Mouse (Mus musculus): Measurements from ENCODE around the gene Setd3. TPM values are rescaled to one million over a fixed set of nuclear protein-coding genes. Genes with fewer than 3 reads are reported as not detected.

Gene Setd3
- 100 to 1,000 TPM; 100 to 103 TPM for total RNA-seq (2021)
- long read RNA-seq, experiment 1, transcript Setd3-201 (13 exons, 2,755 nt): major isoform, 41 of 87 reads
- long read RNA-seq, experiment 1, partial matches to known transcripts: 1 of 87 reads
- long read RNA-seq, experiment 1, other reads (novel, unspliced or antisense): 43 of 87 reads
- long read RNA-seq, experiment 2, transcript Setd3-201 (13 exons, 2,755 nt): major isoform, 96 of 183 reads
- long read RNA-seq, experiment 2, transcript Setd3-205 (10 exons, 1,738 nt): minor isoform, 7 of 183 reads
- long read RNA-seq, experiment 2, partial matches to known transcripts: 9 of 183 reads
- long read RNA-seq, experiment 2, other reads (novel, unspliced or antisense): 71 of 183 reads

GRCm38 (mm10) chr12:108179246-108179320 lies at the start of gene Setd3:
Gene Setd3 (minus strand): TSS chr12:108179314.
- DNase-seq (ENCODE audit: low spot score in 2 of 2): no peak

DNA sequence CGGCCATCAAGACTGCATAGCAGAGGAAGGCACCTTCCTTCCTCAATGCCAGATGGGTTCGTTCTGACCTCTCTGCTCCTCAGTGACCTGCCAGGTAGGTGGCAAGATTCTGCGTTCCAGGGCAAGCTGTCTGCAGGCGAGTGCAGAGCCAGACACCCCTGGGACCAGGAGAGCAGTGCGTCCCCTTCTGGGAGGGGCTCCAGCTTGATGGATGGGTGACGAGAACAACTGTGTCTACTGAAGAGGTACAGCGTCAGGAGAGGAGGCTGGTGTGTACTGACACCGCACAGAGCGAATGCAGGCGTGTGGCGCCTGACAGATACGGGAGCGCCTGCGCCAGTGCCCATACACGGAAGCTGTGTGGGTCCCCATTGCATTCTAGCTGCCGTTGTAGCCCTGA lies 48.4 kb upstream of the Setd3 start:
- DNase-seq (ENCODE audit: low spot score in 2 of 2): no peak

DNA sequence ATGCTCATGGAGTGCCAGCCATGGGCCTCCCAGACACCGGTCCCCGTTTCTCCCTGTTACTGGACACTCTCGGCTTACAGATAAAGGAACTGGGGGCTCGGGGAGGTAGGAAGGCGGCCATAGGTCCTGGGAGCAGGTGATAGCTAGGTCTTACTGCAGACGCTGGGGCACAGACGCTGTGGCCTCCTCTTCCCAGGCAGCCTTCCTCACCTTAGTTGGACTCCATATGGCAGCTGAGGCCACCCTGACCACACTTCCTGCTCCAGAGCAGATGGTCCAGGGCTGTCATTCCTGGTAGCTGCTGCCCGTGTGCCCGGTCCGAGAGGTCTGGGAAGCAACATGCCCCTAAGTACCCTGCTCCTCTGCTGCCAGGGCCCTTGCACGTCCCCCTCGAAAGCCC lies 47.8 kb upstream of the Setd3 start:
- no peak for DNase-seq (ENCODE audit: low spot score in 2 of 2)

- DNase-seq (ENCODE audit: low spot score in 2 of 2): no peak
These were observed 47.1 kb upstream of the Setd3 start for GRCm38 (mm10) chr12:108226216-108226615.

GRCm38 (mm10) chr12:108225781-108226180 lies 46.7 kb upstream of the Setd3 start:
- no peak for DNase-seq (ENCODE audit: low spot score in 2 of 2)

DNA sequence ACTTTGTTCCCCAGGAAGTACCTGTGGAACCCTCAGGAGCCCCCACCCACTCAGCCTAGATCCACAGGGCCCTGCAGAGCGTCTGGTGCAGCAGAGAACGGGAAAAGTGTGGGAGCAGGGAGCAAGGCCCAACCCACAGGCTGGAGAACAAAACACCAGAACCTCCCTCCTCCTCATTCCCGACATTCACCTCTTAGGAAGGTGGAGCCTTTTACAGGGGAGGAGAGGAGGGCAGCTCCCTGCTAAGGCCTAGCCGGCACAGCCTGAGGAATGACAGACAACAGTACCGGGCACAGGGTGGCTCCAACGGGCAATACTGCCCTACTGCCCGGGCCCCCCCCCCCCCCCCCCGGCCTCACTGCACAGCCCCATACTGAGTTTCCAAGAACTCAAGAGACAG lies 44.2 kb upstream of the Setd3 start:
- no peak for DNase-seq (ENCODE audit: low spot score in 2 of 2)

DNA sequence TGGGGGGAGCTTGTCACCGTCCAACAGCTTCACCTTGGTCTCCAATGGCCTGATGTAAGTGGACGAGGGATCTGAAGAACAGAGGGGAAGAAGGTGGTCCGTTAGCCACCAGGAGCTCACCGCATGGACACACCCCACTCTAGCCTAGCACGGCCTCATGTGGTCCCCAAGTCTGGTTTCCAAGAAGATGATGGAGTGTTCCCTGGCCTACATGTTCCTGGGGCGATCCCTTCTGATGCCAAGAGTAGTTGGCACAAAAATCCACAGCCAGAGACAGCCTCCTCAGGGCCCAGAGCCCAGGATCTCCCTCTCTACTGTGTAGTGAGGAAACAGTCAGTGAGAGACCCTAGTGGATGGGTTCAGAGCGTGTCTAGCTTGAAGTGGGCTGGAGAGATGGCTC lies 42.6 kb upstream of the Setd3 start:
- DNase-seq (ENCODE audit: low spot score in 2 of 2): no peak

DNA sequence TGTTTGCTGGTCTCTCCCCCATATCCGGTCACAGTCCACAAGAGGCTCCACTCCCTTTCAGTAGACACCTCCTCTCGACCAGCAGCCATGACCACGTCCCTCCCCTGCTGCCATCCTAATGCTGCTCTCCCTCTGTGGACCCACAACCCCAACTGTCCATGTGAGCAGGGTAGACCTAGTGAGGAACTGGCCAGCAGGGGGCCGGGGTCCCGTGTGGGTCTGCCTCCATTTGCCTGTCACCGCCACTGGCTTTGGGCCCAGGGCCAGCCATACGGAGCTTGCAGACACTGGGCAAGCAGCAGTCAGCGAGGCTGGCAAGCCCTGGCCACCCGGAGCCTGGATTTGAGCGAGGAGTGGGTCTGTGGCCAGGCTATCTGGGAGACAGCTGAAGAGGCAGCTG lies 42.1 kb upstream of the Setd3 start:
- DNase-seq (ENCODE audit: low spot score in 2 of 2): no peak

DNA sequence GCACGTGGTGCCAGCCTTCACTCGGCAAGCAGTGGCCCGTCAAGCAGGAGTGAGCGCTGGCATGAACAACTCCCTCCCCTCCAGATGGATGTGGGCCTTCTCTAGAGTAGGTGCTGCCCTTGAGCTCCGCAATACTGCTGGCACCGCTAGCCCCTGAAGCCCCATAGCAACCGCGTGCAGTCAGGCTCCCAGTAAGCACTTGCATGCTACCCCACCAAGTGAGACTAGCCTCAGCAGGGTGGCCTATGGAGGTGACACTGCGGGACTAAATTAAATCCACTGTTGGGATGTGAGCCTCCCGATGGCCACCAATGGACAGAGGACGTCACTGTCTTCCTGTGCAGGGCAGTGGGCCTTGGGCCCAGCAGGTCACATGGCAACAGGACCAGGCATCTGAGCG lies 41.5 kb upstream of the Setd3 start:
- no peak for DNase-seq (ENCODE audit: low spot score in 2 of 2)

DNA sequence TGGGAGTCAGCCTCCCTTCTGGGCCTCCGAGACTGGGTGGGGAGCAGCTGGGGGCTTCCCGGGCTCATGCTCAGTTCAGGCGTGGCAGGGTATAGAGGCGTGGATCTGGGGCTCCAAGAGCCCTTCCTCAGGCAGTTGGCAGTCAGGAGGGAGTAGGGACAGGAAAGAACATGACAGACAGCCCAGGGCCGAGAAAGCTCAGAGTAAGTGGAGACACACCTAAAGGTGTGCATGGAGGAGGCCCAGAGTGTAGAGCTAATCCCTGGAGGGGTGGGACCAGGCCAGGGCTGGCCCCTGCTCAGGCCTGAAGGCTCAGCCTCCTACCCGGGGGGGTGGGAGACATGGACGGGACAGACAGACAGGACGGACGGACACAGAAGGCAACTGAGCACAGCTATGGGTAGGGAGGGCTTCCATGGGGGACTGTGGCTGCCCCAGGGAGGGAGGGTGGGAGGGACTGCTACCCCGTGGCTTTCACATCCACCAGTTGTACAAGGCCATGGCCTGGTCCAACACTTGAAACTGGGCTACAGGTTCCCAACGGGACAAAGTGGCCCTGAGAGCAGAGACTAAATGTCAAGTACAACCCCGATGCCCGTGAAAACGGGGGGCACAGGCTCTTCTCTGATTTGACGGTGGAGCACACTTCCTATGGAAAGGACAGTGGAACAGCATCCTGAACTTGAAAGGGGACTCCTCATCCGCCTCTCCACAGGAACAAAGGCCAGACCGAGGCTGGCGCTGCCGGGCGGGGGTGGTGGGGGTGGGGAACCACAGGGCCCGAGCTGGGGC lies 40.9 kb upstream of the Setd3 start:
- no peak for DNase-seq (ENCODE audit: low spot score in 2 of 2)

GRCm38 (mm10) chr12:108219163-108219562 lies 40.0 kb upstream of the Setd3 start:
- no peak for DNase-seq (ENCODE audit: low spot score in 2 of 2)

- no peak for DNase-seq (ENCODE audit: low spot score in 2 of 2)
These were observed 38.5 kb upstream of the Setd3 start for GRCm38 (mm10) chr12:108217572-108217971.

DNA sequence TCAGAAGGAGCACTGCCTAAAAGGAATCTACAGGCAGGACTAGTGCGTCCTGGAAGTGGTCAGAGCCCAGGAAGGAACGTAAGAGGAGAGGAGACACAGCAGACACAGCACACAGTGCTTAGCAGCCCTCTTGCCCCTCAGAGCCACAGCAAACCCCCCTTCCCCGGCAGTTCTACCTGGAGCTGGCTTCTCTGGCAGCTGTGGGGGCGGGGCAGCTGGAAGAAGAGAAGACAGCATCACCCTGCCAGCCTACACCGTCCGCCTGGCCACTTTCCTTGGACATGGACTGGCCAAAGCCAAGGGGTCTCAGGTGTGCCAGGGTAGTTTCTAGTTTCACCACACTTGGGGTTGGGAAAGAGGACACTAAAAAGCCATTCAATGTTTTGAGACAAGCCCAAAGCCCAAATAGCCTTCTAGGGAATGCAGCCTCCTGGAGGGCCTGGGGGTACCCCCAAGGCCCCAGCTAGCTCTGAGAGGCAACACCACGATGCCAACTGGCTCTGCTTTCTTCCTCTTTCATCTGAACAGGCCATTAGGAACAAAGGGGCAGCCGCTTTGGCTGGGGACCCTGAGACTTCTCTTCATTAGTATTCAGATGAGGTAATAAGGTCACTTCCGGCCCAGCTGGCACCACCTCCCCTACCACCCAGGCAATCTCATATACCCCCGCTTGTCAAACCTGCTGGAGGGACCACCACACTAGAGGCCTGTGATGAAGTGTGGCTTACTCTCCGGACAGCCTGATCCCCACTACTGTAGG lies 37.7 kb upstream of the Setd3 start:
- no peak for DNase-seq (ENCODE audit: low spot score in 2 of 2)

- DNase-seq (ENCODE audit: low spot score in 2 of 2): no peak
These were observed 36.0 kb upstream of the Setd3 start for GRCm38 (mm10) chr12:108215090-108215489.

GRCm38 (mm10) chr12:108213090-108214041 lies 34.3 kb upstream of the Setd3 start:
- DNase-seq (ENCODE audit: low spot score in 2 of 2): no peak

DNA sequence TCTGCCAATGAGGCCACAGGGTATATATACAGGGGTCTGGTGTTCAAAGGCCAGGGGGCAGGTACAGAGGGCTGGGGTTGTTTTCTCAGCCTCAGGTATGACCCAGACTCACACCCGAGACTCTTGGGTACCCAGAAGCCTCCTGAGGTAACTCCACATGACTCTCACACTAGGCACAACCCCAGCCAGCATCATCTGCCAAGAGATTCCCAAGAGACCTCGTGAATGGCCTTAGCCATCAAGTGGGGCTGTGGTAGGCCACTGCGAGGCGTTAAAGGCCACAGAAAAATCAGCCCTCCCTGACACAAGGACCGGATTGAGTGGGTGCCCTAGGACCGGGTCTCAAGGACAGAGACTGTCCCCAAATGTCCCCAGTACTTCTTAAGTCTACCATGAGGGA lies 33.4 kb upstream of the Setd3 start:
- DNase-seq (ENCODE audit: low spot score in 2 of 2): no peak

GRCm38 (mm10) chr12:108212071-108212470 lies 33.0 kb upstream of the Setd3 start:
- DNase-seq (ENCODE audit: low spot score in 2 of 2): no peak

DNA sequence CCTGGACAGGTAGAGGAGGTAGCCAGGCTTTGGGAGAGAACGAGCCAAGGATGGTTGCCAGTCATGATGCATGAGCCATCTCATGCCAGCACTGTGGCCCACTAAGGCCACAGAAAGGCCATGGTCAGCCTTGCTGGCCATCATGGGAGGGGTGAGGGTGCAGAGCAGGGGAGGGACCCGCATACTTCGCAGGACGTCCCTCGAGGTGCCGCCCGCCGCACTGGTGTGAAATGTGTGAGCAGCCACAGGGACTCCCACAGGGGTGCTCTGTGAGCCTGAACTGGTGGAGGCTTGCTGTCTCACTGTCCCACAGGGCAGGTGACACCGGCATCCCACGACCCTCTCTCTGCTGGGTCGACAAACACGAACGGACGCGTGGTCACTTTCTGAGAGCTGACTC lies 31.5 kb upstream of the Setd3 start:
- no peak for DNase-seq (ENCODE audit: low spot score in 2 of 2)

GRCm38 (mm10) chr12:108208726-108209438 lies 29.8 kb upstream of the Setd3 start:
- DNase-seq (ENCODE audit: low spot score in 2 of 2): peak in 1 of 2 experiments; percentile 52

GRCm38 (mm10) chr12:108208216-108208615 lies 29.1 kb upstream of the Setd3 start:
- DNase-seq (ENCODE audit: low spot score in 2 of 2): no peak

DNA sequence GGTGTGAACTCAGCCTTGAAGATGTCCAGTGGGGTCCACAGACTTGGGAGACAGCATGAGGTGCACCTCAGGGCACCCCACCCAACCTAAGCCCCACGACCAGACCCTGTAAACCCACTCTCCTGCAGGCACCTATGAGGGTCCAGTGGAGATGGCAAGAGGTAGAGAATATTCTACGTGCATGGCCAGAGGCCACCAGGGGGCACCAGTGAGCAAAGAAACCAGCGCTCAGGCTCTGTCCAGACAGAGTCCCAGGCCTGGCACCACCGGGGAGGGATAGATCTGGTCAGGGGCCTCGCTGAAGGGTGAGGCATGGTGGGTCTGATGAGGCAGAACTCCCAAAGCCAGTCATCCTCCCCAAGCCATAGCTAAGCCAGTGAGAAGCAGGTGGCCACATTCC lies 27.5 kb upstream of the Setd3 start:
- DNase-seq (ENCODE audit: low spot score in 2 of 2): peak; percentile 61 to 64

All from adrenal gland, postnatal 4 days (tissue).